Mouse (Mus musculus): ENCODE data around the gene Tle3. TPM values are rescaled to one million over a fixed set of nuclear protein-coding genes. Genes with fewer than 3 reads are reported as not detected.

The Tle3 gene
- total RNA-seq, 2 experiments from 2014 or later: 40.9 to 91.4 TPM

DNA sequence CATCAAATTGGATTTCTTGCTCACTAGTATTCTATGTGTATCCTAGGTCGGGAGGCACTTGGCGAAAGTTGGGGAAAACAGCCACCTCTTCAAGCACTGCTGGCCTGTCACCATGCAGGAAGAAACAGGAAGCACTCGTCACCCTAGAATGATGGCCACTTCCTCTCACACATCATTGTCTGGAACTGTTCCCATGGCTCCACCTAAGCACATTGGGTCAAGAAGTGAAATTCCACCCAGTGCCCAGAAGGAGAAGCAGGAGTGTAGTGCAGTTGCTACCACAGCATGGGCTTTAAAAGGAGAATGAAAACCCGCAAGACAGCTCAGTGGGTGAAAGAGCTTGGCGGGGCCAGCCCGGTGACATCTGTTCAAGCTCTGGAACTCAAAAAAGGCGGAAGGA, 22.5 kb upstream of the Tle3 start:
- peak; percentile 92 for ATAC-seq (replicated peaks; ENCODE audit: poor library complexity, severe bottlenecking)

DNA sequence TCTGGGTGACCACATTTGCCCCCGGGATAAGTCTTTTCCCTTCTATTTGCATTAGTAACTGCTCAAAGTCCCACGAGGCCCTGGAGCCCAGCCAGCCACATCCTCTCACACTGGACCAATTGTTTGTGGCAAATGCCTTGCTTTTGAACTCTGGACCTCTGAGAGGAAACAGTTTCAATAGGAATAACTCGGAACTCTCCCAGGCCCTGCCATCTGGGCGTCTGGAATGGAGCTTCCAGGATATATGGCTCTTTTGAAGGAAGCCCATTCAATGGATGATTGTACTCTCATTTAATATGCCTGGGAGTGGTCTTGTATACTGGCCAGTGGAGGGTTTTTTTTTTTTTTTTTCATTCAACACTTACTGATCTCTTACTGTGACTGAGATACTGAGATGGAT, 21.0 kb upstream of the Tle3 start:
- ATAC-seq (replicated peaks; ENCODE audit: poor library complexity, severe bottlenecking): no peak

DNA sequence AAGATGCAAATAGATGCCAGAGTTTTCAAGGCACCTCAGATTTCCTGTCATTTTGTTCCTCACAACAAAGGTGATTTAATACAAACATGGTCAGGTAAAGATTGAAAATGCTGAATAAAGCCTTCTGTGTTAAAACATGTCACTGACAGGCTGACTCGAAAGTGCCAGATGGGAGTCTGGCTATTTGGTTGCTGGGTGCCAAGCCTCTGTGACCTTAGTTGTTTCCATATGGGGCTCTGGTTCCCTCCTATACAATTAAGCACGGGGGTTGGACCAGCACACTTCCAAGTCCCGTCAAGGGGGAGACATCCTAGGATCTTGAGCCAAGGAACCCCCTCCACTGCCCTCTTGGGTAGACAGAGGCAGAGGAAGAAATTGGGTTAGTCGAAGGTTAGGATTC, 13.2 kb upstream of the Tle3 start:
- ATAC-seq (replicated peaks; ENCODE audit: poor library complexity, severe bottlenecking): no peak

DNA sequence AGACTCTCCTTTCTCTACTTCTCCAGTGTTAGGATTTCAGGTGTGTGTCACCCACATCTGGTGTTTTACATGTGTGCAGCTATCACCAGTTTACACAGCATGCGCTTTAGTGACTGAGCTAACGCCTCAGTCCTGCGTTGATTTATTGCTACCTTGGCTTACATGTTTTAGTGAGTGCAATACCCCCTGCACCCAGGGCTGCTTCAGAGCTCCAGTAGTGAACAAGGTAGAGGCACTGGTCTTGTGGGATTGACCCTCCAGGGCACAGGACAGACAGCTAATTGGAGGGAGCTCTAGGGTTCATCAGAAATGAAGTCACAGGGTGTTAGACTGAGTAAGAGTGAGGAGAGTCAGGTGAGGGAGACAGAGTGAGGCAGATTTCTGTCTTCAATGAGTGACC, 12.4 kb upstream of the Tle3 start:
- no peak for ATAC-seq (replicated peaks; ENCODE audit: poor library complexity, severe bottlenecking)

DNA sequence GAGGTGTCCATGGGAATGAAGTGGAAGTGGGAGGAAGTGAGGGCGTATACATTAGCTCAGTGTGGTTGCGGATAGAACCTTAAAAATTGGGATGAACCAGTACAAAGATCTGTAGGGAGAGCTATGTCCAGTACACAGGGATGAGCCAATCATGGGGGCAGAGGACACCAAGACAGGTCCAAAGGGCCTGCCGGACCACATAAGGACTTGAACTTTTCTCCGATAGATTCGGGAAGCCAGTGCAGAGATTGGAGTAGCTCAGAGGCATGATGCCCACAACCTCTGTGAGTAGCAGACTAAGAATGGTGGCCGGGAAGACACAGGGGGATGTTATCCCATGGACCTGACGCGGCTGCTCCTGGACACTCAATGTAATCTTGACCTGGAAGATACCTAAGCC, 12.0 kb upstream of the Tle3 start:
- no peak for ATAC-seq (replicated peaks; ENCODE audit: poor library complexity, severe bottlenecking)

DNA sequence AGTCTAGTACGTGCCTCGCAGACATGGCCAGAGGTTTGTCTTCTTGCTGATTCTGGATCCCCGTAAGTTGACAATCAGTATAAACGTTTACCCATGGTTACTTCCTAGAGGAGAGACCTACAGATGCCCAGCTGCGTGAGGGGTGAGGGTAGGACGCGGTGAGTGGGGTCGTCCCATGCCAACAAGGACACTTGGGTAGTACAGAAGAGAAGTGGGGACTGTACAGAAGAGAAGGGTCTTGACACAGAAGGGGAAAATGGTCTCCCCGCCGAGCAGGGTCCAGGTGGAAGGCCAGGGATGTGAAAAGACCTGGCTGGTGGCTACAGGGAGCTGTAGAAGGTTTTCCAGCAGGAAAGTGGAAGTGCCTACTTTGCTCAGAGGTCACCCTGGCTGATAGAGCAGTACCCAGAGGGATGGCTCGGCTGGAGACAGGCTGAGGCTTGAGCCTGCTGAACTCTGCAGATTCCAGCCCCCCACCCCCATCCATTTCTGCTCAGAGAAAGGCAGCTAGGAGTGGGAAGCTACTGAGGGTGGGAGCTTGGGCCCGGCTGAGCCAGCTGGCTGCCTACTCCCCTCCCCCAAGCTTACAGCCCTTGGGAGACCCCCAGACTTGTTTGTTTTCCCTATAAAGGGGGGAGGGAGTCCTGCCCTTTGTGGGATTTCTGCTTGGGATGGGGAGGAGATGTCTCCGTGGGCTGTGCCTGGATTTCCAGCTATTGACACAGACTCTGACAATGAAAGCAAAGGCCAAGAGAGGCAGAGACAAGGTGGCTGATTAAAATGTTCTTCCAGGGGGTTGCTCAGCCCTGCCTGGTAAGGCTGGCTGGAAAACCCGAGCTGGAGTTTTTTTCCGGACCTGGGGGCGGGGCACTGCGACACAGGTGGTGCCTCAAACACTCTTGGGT, 11.2 kb upstream of the Tle3 start:
- no peak for ATAC-seq (replicated peaks; ENCODE audit: poor library complexity, severe bottlenecking)

DNA sequence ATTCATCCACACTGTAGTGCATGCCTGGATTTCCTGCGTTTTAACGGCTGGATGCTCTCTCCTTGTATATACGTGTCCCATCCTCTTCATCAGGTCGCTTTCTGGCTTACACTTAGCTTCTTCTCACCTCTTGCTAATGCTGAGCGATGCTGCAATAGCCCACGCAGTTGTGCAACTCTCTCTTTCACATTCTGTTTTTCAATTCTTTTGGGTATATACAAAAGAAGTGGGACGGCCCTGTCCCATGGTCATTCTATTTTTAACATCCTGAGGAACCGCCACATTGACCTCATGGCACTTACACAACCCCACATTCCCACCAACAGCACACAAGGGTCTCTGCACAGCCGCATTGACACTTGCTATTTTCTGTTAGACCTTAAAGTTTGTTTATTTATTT, 9.0 kb upstream of the Tle3 start:
- peak; percentile 83 for ATAC-seq (replicated peaks; ENCODE audit: poor library complexity, severe bottlenecking)

DNA sequence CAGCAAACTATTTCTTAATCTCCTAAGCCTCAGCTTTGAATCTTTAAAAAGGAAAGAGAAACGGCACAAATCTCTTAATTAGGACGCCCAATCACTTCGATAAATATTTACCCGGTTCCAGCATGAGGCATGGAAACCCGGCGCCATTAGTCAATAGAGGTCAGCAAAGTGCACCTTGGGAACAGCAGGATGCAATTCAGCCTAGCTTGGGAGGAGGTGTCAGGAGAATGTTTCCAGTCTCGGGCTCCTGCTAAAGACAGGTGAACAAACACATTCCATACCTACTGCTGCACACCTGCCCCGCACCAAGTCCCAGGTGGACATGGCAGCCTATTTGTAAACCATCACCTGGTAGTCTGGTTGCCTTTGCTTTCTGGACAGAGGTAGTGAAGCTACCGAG, 6.1 kb upstream of the Tle3 start:
- ATAC-seq (replicated peaks; ENCODE audit: poor library complexity, severe bottlenecking): no peak

DNA sequence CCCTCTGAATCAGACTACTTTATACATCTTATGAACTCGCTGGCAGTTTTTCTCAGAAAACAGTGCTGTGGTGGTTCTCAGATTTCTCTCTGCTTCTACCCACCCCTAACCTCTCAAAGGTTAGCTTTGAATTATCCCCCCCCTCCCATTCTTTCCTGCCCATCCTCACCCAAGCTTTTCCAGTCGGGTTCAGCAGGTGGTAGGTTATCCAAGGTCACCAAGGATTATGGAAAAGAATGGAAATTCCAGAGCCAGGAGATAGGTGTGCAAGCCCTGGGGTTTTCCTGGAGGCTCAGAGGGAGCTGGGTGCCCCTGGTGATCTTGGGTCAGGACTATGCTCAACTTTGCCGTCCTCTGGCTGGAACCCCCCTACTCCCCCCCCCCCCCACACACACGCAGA, 5.0 kb upstream of the Tle3 start:
- ATAC-seq (replicated peaks; ENCODE audit: poor library complexity, severe bottlenecking): no peak

DNA sequence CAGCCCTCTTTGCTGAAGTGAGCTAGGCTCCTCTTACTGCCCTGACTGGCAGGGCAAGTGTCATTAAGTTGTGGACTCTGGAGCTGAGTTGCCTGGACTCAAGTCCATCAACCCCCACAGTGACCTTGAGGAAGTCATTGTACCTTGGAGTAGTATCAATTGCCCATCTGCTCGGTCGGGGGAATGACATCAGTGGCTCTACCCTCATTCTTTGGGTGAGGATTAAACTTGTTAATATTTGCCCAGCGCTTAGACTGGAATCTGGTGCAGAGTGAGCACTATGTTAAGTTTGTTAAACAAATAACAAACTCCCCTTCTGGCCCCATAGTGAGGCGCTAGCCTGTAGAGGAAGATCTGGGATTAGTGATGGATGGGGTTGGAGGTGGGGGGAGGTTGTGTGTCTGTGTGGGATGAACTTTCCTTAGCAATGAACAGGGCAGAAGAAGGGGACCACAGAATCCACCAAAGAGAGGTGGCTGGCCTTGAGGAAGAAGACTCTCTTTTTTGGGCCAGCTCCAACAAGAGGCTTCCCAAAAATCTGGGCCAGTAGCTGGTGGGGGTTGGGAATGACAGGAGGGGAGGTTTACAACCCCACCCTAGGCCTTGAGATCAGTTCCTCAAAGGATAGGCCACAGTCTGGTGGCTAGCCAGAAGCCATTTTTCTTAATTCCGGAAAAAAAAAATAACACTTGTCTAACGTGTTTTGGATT, 4.2 kb upstream of the Tle3 start:
- no peak for ATAC-seq (replicated peaks; ENCODE audit: poor library complexity, severe bottlenecking)

DNA sequence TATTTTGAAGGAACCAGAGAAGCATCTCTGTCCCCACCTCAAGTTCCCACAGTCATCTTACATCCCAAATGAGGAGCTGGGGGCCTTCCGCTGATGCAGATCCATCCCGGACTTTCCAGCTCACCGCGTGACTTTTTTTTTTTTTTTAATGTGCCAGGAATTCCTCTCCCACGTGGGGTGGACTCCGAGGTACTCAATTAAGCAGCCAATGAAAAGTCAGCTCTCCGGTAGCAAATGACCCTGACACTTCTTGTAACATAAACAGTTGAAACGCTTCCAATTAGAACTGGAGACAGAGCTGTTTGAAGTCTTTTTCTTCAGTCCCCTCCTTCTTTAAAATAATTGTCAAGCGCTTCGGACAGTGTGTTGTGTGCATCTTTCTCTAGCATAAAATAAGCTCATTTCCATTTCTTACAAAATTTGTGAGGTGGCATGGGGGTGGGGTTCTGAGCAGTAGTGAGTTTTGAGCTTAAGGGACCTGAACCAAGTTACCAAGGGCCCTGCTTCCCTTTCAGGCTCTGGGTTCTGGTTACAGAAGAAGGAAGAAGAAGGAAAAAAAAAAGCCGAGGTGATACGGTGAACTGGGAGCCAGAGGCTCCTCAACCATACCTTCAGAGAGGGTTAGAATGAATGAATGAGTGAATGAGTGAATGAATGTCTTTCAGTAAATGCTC, 3.5 kb upstream of the Tle3 start:
- no peak for ATAC-seq (replicated peaks; ENCODE audit: poor library complexity, severe bottlenecking)

DNA sequence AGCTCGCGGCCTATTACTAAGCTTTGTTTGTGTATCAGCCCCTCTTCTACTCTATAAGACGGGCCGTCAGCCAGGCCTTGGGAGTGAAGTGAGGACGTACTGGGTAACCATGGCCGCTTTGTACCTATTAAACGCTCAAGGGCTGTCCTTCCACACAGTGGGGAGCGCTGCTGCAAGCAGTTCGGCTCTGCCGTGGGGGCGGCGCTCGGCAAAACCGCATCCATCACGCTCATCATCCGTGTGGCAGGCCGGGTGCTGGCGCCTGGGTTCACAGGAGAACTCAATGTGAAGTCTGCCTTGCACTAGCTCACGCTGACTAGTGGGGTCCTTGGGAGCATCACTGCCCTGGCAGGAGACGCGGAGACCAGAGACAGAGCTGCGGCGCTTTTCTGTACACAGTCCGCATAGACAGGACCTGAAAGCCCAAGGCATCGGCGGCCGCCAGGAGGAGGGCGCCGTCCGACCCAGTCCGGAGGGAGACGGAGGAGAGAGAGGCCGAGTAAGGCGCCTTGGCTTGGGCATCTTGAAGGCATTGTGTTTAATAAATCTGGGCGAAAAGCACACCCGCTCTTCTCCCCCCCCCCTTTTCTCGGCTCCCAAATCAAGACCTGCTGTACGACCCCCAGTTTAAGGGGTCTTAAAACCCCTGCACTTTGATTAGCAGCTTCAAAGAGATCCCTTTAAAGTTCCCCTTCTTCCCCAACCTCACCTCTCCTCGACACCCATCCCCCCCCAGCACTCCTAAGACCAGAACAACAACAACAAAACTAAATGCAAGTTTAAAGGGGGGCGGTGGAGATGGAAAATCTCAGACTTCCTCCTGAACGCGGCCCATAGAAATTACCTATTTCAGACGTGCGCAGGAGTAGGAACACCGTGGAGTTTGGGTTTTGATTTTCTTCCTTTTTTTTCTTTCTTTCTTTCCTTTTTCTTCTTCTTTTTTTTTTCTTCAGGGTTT, 2.6 kb upstream of the Tle3 start:
- ATAC-seq (replicated peaks; ENCODE audit: poor library complexity, severe bottlenecking): 0 out of 2 replicates have a peak, but pooled peaks have one; percentile 3

DNA sequence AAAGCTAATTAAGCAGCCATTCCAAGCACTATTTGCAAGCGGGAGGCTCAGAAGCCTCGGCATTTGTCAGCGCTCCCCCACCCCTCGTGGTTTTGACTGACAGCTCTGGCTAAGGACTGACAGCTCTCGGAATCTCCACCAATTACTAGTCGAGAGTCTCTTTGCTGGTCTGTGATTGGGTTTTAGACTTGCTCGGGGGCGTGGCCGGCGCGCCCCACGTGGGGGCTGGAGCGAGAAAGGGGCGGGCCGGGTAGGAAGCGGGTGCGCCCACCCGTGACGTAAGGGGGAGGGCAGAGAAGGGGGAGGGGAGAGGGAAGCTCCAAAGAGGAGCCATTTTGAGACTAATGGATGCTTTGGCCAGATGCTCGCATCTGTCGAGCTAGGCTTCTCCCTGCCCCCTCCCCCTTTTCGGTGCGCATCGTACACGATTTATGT, 1.7 kb upstream of the Tle3 start:
- ATAC-seq (replicated peaks; ENCODE audit: poor library complexity, severe bottlenecking): peak; percentile 64

DNA sequence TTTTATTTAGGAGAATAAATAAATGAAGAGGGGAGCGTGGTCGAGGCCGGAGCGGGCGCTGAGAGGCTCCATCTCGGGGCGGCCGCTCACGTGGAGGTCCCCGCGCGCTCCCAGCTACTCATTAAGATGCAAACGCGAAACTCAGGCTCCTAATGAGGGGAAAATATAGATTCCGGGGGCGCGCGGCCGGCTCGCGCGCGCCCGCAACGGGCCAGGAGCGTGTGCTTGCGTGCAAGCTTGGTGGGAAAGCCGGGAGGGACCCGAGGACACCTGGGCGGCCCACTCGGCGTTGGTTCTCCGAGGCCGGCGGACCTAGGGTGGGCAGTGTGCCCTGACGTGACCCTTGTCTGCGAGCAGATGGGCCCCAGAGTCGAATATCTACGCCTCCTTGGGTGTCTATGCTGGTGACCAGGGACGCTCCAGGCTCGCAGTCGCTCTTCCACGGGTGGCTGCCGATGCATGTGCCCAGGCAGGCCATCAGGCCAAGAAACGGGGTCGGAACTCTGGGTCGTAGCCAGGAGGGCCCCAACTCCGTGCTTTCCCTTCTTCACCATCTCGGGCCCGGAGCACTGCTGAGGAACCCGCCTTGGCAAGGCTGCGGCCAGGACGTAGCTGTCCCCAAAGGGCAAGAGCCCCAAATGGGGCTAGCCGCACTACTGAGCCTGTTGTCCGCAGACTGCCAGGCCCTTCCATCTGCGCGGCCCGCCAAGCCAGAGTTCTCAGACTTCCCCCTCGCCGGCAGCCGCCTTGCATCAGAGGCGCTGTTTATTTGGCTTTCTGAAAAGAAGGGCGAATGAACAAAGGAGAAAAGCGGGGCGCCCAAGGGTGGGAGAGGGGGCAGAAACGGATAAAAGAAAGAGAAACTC, 1.0 kb upstream of the Tle3 start:
- peak; percentile 11 for ATAC-seq (replicated peaks; ENCODE audit: poor library complexity, severe bottlenecking)

DNA sequence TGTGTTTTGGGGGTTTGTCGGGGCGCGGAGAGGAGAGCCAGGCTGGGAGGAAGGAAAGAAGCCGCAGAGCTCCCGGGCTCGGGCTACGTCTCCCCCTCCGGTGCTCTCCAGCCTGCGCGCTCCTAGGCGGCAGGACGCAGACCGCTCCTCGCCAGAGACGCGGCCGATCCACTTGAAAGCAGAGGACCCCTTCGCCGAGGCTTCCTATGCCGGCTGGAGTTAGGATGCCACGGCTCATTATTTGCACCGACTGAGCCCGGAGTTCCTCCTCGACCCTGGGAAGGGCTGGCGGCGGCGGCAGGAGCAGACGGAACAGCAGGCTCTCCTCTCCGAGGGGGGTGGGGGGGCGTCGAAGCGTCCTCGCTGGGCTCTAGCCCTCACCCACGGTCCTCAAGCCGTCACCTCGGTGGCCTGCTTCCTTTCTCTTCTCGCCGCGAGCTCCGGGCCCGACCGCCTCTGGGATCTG, 377 bp downstream of the Tle3 start:
- no peak for ATAC-seq (replicated peaks; ENCODE audit: poor library complexity, severe bottlenecking)

DNA sequence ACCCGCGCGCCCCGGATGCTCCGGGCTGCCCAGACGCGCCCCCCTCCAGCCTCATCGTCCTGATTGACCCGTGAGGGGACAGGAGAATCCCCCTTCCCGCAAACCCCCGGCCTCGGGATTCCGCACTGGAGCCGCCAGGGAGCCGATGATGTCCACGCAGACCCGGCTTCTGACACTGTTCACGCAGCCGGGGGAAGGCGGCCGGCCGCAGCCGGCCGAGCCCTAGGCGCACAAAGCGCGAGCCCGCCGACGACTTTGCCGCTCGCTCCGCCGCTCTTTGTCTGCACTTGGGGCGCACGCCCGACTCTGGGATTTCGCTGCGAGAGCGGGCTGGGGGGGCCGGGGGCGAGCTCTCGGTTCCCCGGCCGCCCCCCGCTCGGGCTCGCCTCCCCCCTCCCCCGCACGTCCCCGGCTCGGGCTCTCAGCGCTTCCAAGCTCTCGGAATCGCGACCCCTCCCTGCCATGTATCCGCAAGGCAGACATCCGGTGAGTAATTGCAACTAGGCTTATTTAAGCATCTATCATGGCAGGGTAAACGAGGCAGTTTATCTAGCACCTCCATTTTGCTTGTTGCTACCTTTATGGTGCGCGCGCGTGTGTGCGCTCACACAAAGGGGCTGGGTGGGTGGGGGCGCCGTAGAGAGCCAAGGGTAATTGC, 939 bp downstream of the Tle3 start:
- no peak for ATAC-seq (replicated peaks; ENCODE audit: poor library complexity, severe bottlenecking)

DNA sequence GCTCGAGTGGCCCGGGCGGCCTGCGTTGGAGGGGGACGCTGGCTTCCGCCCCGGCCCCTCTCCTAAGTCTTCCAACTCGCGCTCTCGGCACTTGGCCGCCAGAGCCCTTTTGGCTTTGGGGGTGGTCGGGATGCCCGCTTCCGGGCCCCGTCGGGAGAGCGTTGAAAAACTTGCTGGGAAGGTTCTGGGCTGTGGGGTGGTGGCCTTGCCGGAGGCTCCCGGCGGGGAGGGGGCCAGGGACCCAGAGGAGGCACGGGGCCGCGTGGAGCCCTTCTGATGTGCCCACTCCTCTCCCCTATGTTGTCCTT, 1.4 kb downstream of the Tle3 start:
- ATAC-seq (replicated peaks; ENCODE audit: poor library complexity, severe bottlenecking): no peak

Data from granulocyte monocyte progenitor cell, adult 5-6 weeks (primary cell).